Mouse (Mus musculus) liver (tissue): Measurements from ENCODE around the gene Srcap.
"Not testable (repeated sequence)": the region's sequence is repeated elsewhere in the genome, so short reads cannot be mapped to it uniquely, and the experiment has no call there.

Source experiments
- DNase-seq: peaks from one replicate; pipeline ENCODE4 v3.0.0-alpha.2; 2020; ENCODE audit warnings: mixed read lengths

Srcap gene

GRCm38 (mm10) chr7:127511808-127512230, at the start of gene Srcap:
TSS of gene Srcap (plus strand) at chr7:127511983.
- DNase-seq = peak; percentile 97

- no peak for DNase-seq
These were observed 46.6 kb upstream of the Srcap start for GRCm38 (mm10) chr7:127465191-127465590.

GRCm38 (mm10) chr7:127465670-127466069, 46.1 kb upstream of the Srcap start:
- not testable (repeated sequence) for DNase-seq

- no peak for DNase-seq
These were observed 45.2 kb upstream of the Srcap start for GRCm38 (mm10) chr7:127466606-127467005.

- DNase-seq = peak; percentile 51
These were observed 41.6 kb upstream of the Srcap start for GRCm38 (mm10) chr7:127470011-127470715.

GRCm38 (mm10) chr7:127470743-127471645, 40.8 kb upstream of the Srcap start:
- DNase-seq = peak; percentile 93

GRCm38 (mm10) chr7:127471646-127472010, 40.2 kb upstream of the Srcap start:
- DNase-seq = peak; percentile 61

GRCm38 (mm10) chr7:127472060-127472459, 39.7 kb upstream of the Srcap start:
- DNase-seq = no peak

- DNase-seq = no peak
These were observed 38.1 kb upstream of the Srcap start for GRCm38 (mm10) chr7:127473705-127474104.

GRCm38 (mm10) chr7:127474378-127475070, 37.3 kb upstream of the Srcap start:
- DNase-seq = no peak

GRCm38 (mm10) chr7:127475186-127475740, 36.5 kb upstream of the Srcap start:
- DNase-seq = no peak

GRCm38 (mm10) chr7:127476336-127476735, 35.4 kb upstream of the Srcap start:
- no peak for DNase-seq

GRCm38 (mm10) chr7:127476855-127477254, 34.9 kb upstream of the Srcap start:
- no peak for DNase-seq

GRCm38 (mm10) chr7:127477687-127478634, 33.8 kb upstream of the Srcap start:
- peak; percentile 100 for DNase-seq

GRCm38 (mm10) chr7:127478635-127479317, 33.0 kb upstream of the Srcap start, which contains the start of gene Fbrs:
TSS of gene Fbrs (plus strand) at chr7:127479199.
- DNase-seq = peak; percentile 86

GRCm38 (mm10) chr7:127479318-127480225, 32.2 kb upstream of the Srcap start:
- DNase-seq = peak; percentile 46

GRCm38 (mm10) chr7:127480321-127480720, 31.5 kb upstream of the Srcap start:
- peak; percentile 23 for DNase-seq

GRCm38 (mm10) chr7:127485416-127485815, 26.4 kb upstream of the Srcap start:
- DNase-seq = no peak

- DNase-seq = not testable (repeated sequence)
These were observed 23.4 kb upstream of the Srcap start for GRCm38 (mm10) chr7:127488364-127488763.

GRCm38 (mm10) chr7:127489982-127490381, 21.8 kb upstream of the Srcap start:
- DNase-seq = no peak
